Mouse (Mus musculus) thymus, adult 2 months (tissue): Measurements from ENCODE around the gene Prex1.

ENCODE experiments used
- CTCF ChIP-seq: fragments of 200-500 bp; IDR thresholded peaks from 2 replicates; pipeline ENCODE4 v1.5.1; 2012; ENCODE audit warnings: mild to moderate bottlenecking, control low read depth, low read length, moderate library complexity, borderline replicate concordance; ENCODE audit not compliant: control insufficient read depth, poor library complexity, insufficient read depth; ENCODE audit errors: extremely low read depth
- POLR2A ChIP-seq: fragments of 200-500 bp; IDR thresholded peaks from 2 replicates; pipeline ENCODE4 v1.6.1; 2012; ENCODE audit warnings: mild to moderate bottlenecking, low read length, control low read depth, moderate library complexity; ENCODE audit not compliant: control insufficient read depth, poor library complexity, insufficient read depth; ENCODE audit errors: extremely low read depth

DNA sequence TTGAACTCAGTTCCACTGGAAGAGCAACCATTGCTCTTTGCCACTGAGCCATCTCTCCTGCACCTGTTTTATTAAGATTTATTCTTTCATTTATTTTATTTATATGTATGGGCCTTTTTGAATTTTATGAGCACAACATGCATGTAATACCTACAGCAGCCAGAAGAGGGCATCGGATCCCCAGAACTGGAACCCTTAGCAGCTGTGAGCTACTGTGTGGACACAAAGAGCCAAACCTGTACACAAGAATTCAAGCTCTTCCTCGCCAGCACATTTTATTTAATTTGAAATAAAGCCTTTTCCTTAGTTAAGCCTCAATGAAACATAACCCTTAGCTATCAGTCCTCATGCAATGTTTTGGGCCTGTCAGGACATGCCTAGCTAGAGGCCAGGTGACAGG is 158.1 kb downstream of the Prex1 start:
- TF ChIP-seq POLR2A (no peak), CTCF (no peak)
